In the genomic region with DNA sequence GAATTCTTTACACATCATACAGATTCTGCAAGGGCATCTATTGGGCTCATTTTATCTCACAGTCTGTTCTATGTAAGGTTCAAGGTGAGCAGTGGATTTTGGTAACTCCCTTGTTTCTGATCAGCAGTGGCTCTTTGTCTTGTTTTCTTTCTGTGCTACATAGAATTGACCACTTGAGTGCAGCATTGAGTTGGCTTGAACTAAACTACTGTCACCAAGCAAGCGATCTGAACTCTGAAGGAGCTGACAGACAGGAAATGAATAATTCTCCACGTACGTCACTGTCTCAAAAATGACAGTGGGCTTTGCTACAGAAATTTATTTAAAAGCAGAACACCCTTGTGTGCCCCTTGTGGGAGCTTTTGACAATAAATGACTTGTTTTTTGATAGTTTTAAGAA, we compare ENCODE assay signal across 8 mouse cellular contexts.
DNase-seq lines count a peak whose midpoint lies in the region; ATAC-seq and TF ChIP-seq lines count a peak whose summit lies in the region.

No protein-coding gene starts in this region.

- H3K9ac ChIP-seq in intestine, postnatal 0 days (ENCODE audit: low read depth, low read length) = no peak overlapping the region
- H3K9ac ChIP-seq in limb, embryonic 15.5 days = no peak overlapping the region

- no peak overlapping the region for H3K4me3 ChIP-seq in thymus, adult 2 months (ENCODE audit: control insufficient read depth, insufficient read depth, low read length)
- no peak overlapping the region for H3K4me3 ChIP-seq in intestine, postnatal 0 days (ENCODE audit: low read depth, low read length)
- peak overlapping the region; percentile 10; the same call in 1 of the 2 replicates for H3K4me3 ChIP-seq in limb, embryonic 15.5 days

- 1% methylated on average over 3 of the region's 3 CpGs for WGBS in thymus, adult 2 months
- WGBS in intestine, postnatal 0 days = 0% methylated on average over 3 of the region's 3 CpGs
- under 1% methylated on average over 3 of the region's 3 CpGs for WGBS in limb, embryonic 15.5 days

- no peaks in the 10 kb centered on the region for H3K36me3 ChIP-seq in thymus, adult 2 months (ENCODE audit: control insufficient read depth, insufficient read depth, low read length)
- H3K36me3 ChIP-seq in intestine, postnatal 0 days (ENCODE audit: control insufficient read depth, insufficient read depth) = no peaks in the 10 kb centered on the region
- H3K36me3 ChIP-seq in limb, embryonic 15.5 days = no peaks in the 10 kb centered on the region

- no peaks in the 10 kb centered on the region for H3K9me3 ChIP-seq in intestine, postnatal 0 days (ENCODE audit: control insufficient read depth)
- H3K9me3 ChIP-seq in limb, embryonic 15.5 days = no peaks in the 10 kb centered on the region

- no peaks in the 10 kb centered on the region for H3K4me1 ChIP-seq in thymus, adult 2 months (replicated peaks; ENCODE audit: control insufficient read depth, insufficient read depth, low read length)
- no peaks in the 10 kb centered on the region for H3K4me1 ChIP-seq in intestine, postnatal 0 days (replicated peaks; ENCODE audit: control insufficient read depth, insufficient read depth, low read length)
- no peaks in the 10 kb centered on the region for H3K4me1 ChIP-seq in limb, embryonic 15.5 days

- TF ChIP-seq POLR2A in thymus, adult 2 months (IDR thresholded peaks at IDR 0.05; ENCODE audit: control insufficient read depth, extremely low read depth, insufficient read depth, low read length, poor library complexity) = no peak

- peak overlapping the region; percentile 46; the same call in 1 of the 2 replicates for H3K4me2 ChIP-seq in intestine, postnatal 0 days (replicated peaks; ENCODE audit: low read depth)
- 0 out of 2 replicates have a peak overlapping the region, but pooled peaks have one; percentile 30 for H3K4me2 ChIP-seq in limb, embryonic 15.5 days

- intact Hi-C loops in gastrocnemius, postnatal 14 days (cut with DNase I; ENCODE audit: low total_unique reads) = no loop called here

- no peaks in the 10 kb centered on the region for H3K27me3 ChIP-seq in thymus, adult 2 months (ENCODE audit: control insufficient read depth, insufficient read depth, low read length)
- H3K27me3 ChIP-seq in intestine, postnatal 0 days (replicated peaks; ENCODE audit: control insufficient read depth, insufficient read depth, low read length) = no peaks in the 10 kb centered on the region
- no peaks in the 10 kb centered on the region for H3K27me3 ChIP-seq in limb, embryonic 15.5 days

- no peak for TF ChIP-seq CTCF in thymus, adult 2 months (IDR thresholded peaks at IDR 0.05; ENCODE audit: borderline replicate concordance, control insufficient read depth, extremely low read depth, insufficient read depth, low read length, poor library complexity)
- TF ChIP-seq CTCF in intestine, postnatal 0 days (IDR thresholded peaks at IDR 0.05; ENCODE audit: low read depth) = peak; percentile 84

- DNase-seq in thymus, adult 2 months = peak; percentile 4
- no peak for DNase-seq in thymus, postnatal 4 days
- peak; percentile 47 for DNase-seq in c-Kit-positive CD71-positive TER-119-positive erythroid progenitor cells, embryonic 14.5 days (ENCODE audit: low spot score)
- peak; percentile 79 for DNase-seq in forelimb bud, embryonic 11.5 days (ENCODE audit: low read depth, low spot score)
- DNase-seq in retina, postnatal 1 day = peak; percentile 89
- no peak for DNase-seq in gastrocnemius, postnatal 14 days

- H3K27ac ChIP-seq in thymus, adult 2 months (ENCODE audit: control insufficient read depth, insufficient read depth, low read length) = no peak overlapping the region
- no peak overlapping the region for H3K27ac ChIP-seq in intestine, postnatal 0 days (ENCODE audit: low read depth, low read length)
- H3K27ac ChIP-seq in limb, embryonic 15.5 days = no peak overlapping the region

- peak; percentile 56; the same call in 1 of the 2 replicates for ATAC-seq in intestine, postnatal 0 days
- ATAC-seq in limb, embryonic 15.5 days (ENCODE audit: insufficient number of reproducible peaks, low FRiP score, low TSS enrichment, low read depth) = peak; percentile 55; the same call in 1 of the 2 replicates

Comparison
In these comparisons a context has a peak if more than half of its experiments do, and no peak if none do; other contexts are left out.
1. DNase-seq: peak in thymus, adult 2 months (single experiment), c-Kit-positive CD71-positive TER-119-positive erythroid progenitor cells, embryonic 14.5 days (single experiment), forelimb bud, embryonic 11.5 days (single experiment) and retina, postnatal 1 day (single experiment); none in thymus, postnatal 4 days (single experiment) and gastrocnemius, postnatal 14 days (single experiment).